Mouse (Mus musculus): ENCODE results near the gene Acot11. TPM values are rescaled to one million over a fixed set of nuclear protein-coding genes. Genes with fewer than 3 reads are reported as not detected.

Gene Acot11
- polyA plus RNA-seq (2015; fragmentation: Nextera tagmentation; extraction: Ambion mirVana): 0.93 and 0.96 TPM in 2 replicates

DNA sequence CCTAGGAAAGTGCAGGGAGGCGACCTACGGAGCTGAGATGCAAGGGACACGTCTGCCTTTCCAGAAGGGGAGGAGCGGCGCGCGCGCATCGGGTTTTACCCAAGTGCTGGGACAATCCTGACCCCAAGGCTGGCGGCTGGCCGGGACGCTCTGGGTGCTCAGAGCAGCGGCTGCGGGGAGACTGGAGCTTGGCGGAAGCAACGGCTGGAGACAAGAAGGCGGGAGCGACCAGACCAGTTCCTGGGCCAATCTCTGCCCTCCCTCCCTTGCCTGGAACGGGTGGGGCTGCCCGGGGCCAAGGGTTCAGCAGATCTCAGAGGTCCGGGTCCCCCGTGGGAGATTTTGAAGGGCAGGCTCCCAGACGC, at the start of gene Acot11:
TSS of gene Acot11 (minus strand) at position 89 of the 365 bp plus-strand sequence.
- Histone ChIP-seq H3K27me3 (replicated peaks; ENCODE audit: insufficient read depth, low read length) (no peaks in the 10 kb centered on the region), H3K36me3 (ENCODE audit: insufficient read depth, low read length) (no peaks in the 10 kb centered on the region), H3K27ac (ENCODE audit: low read length) (no peak within 1 kb of the TSS), H3K4me1 (ENCODE audit: insufficient read depth, low read depth, low read length) (0 out of 2 replicates have a peak, but pooled peaks cover 3% of the 10 kb centered on the region), H3K4me2 (replicated peaks; ENCODE audit: low read depth, low read length) (peak within 1 kb of the TSS; percentile 37), H3K4me3 (ENCODE audit: low read depth, low read length) (0 out of 2 replicates have a peak within 1 kb of the TSS, but pooled peaks have one; percentile 19), H3K9me3 (ENCODE audit: low read length) (no peaks in the 10 kb centered on the region), H3K9ac (replicated peaks; ENCODE audit: low read depth) (peak within 1 kb of the TSS; percentile 20; the same call in 1 of the 2 replicates)
- 3% methylated on average over 23 of the region's 23 CpGs for WGBS
- no peak for TF ChIP-seq EP300 (IDR thresholded peaks at IDR 0.05)
- ATAC-seq (peak; percentile 81), DNase-seq (ENCODE audit: low spot score) (peak; percentile 77)

DNA sequence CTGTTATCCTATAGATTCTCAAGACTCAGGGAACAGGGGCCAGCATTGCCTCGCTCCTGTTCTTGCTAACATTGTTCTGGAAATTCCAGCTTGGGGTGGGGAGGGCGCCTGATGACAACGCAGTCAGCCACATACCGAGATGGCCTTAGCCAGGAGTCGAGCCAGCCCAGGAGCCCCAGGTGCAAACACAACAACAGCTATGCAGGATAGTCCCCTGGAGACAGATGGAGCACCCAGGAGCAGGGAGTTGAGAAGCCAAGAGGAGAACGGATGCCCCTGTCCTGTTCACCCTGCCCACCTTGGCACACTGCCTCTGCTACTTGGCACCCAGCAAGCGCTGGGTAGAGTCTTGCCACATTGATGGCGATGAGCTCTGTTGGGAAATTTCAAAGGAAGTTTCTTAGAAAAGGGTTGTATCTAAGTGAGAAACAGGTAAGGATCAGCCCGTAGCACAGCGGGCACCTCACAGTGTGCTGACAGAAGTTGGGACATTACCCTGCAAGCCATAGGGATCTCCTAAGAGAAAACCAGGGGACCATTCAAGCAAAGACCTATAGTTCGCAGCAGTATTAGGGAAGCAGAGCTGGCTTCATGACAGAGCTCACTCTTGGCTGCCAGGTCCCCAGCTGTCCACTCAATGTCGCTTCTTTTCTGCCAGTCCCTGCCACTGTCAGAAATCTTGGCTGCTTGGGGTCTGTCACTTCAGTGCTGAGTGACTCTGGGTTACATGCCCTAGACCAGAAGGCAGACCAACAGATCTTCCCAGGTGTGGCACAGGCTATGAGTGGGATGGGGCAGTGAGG, 43.7 kb upstream of the Acot11 start:
- 23% methylated on average over 12 of the region's 12 CpGs for WGBS
- Histone ChIP-seq H3K36me3 (ENCODE audit: insufficient read depth, low read length) (no peaks in the 10 kb centered on the region), H3K9ac (replicated peaks; ENCODE audit: low read depth) (no peak overlapping the region), H3K4me2 (replicated peaks; ENCODE audit: low read depth, low read length) (peak overlapping the region; percentile 52), H3K9me3 (ENCODE audit: low read length) (no peaks in the 10 kb centered on the region), H3K4me3 (ENCODE audit: low read depth, low read length) (no peak overlapping the region), H3K4me1 (ENCODE audit: insufficient read depth, low read depth, low read length) (peaks cover 12% of the 10 kb centered on the region; the same call in 1 of the 2 replicates), H3K27me3 (replicated peaks; ENCODE audit: insufficient read depth, low read length) (no peaks in the 10 kb centered on the region), H3K27ac (ENCODE audit: low read length) (peak overlapping the region; percentile 95)
- no peak for TF ChIP-seq CTCF (IDR thresholded peaks at IDR 0.05)
- TF ChIP-seq EP300 (IDR thresholded peaks at IDR 0.05): no peak; the same call in 1 of the 2 replicates
- peak; percentile 77 for ATAC-seq
- DNase-seq (ENCODE audit: low spot score): no peak

DNA sequence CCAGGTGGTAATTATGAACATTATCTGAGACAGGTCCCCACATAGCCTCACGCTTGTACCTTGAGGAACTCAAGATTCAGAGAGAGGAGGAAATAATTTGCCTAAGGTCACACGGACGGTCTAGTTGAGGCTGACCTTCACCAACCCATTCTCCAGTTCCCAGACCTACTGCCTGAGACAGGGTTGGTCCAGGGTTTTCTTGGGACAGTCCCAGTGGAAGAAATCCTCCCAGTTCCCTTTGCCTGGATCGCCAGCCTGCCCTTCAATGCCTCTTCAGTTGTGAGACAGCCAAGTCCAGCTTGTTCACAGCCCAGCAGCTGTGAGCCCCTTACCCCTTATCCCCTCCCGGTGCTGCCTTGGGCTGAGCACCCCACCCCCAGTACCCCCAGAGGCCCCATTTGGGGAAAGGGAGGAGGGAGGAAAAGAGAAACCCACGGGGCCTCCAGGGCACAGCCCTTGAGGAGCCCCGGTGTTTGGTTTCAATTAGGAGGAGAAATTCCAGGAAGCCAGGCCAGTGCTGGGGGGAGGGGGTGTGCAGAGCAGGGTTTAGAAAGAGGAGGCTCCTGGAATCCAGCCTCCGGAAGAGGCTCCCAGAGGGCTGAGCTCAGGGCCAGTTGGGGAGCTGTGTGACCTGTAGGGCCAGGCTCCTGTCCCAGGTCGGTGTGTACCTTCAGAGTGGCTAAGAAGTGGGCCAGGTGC, 42.9 kb upstream of the Acot11 start:
- DNase-seq (ENCODE audit: low spot score) (peak; percentile 92), ATAC-seq (peak; percentile 95)
- Histone ChIP-seq H3K9ac (replicated peaks; ENCODE audit: low read depth) (peak overlapping the region; percentile 39; the same call in 1 of the 2 replicates), H3K4me3 (ENCODE audit: low read depth, low read length) (no peak overlapping the region; the same call in 1 of the 2 replicates), H3K4me2 (replicated peaks; ENCODE audit: low read depth, low read length) (peak overlapping the region; percentile 52), H3K36me3 (ENCODE audit: insufficient read depth, low read length) (no peaks in the 10 kb centered on the region), H3K27ac (ENCODE audit: low read length) (peak overlapping the region; percentile 95), H3K9me3 (ENCODE audit: low read length) (no peaks in the 10 kb centered on the region), H3K4me1 (ENCODE audit: insufficient read depth, low read depth, low read length) (peaks cover 12% of the 10 kb centered on the region; the same call in 1 of the 2 replicates), H3K27me3 (replicated peaks; ENCODE audit: insufficient read depth, low read length) (no peaks in the 10 kb centered on the region)
- TF ChIP-seq EP300 (IDR thresholded peaks at IDR 0.05) (peak; percentile 50), CTCF (IDR thresholded peaks at IDR 0.05) (peak; percentile 10; the same call in 1 of the 2 replicates)
- WGBS: 7% methylated on average over 9 of the region's 9 CpGs

DNA sequence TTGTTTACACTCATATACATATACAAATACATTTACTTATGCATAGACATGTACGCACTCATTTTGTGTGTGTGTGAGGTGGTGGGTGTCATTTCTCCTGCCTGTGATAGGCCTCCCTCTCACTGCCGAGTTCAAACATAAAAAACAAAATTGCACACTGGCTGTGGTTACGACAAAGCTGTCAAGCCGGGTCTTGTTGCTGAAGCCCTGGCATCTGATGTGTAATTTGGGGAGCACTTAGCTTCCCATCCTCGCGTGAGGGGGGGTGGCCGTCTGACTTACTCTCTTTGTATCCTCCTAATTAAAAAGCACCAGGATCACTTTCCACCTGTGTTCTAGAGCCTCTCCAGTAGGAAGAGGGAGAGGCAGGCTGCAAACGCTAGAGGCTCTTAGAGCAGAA, 37.8 kb upstream of the Acot11 start:
- Histone ChIP-seq H3K27ac (ENCODE audit: low read length) (no peak overlapping the region), H3K9ac (replicated peaks; ENCODE audit: low read depth) (no peak overlapping the region), H3K4me1 (ENCODE audit: insufficient read depth, low read depth, low read length) (peaks cover 18% of the 10 kb centered on the region; the same call in 1 of the 2 replicates), H3K4me3 (ENCODE audit: low read depth, low read length) (no peak overlapping the region), H3K4me2 (replicated peaks; ENCODE audit: low read depth, low read length) (no peak overlapping the region), H3K36me3 (ENCODE audit: insufficient read depth, low read length) (no peaks in the 10 kb centered on the region), H3K9me3 (ENCODE audit: low read length) (no peaks in the 10 kb centered on the region), H3K27me3 (replicated peaks; ENCODE audit: insufficient read depth, low read length) (no peaks in the 10 kb centered on the region)
- WGBS: 53% methylated on average over 8 of the region's 8 CpGs
- ATAC-seq: no peak
- TF ChIP-seq EP300 (IDR thresholded peaks at IDR 0.05): no peak
- no peak for TF ChIP-seq CTCF (IDR thresholded peaks at IDR 0.05)
- no peak for DNase-seq (ENCODE audit: low spot score)

DNA sequence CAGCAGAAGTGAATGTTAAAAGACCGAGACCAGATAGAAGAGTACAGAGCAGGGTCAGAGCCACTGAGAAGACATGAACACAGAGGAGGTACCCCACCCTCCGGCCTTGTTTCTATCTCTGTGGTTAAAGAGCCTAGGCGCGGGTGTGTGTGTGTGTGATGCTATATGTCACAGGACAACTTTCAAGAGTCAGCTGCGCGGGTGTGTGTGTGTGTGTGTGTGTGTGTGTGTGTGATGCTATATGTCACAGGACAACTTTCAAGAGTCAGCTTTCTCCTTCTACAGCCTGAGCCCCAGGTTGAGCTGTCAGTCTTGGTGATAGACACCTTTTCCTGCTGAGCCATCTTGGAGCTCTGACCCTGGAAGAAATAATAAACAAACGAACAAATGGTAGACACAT, 37.1 kb upstream of the Acot11 start:
- DNase-seq (ENCODE audit: low spot score): no peak
- H3K27ac ChIP-seq (ENCODE audit: low read length): no peak overlapping the region
- H3K27me3 ChIP-seq (replicated peaks; ENCODE audit: insufficient read depth, low read length): no peaks in the 10 kb centered on the region
- peaks cover 13% of the 10 kb centered on the region; the same call in 1 of the 2 replicates for H3K4me1 ChIP-seq (ENCODE audit: insufficient read depth, low read depth, low read length)
- H3K36me3 ChIP-seq (ENCODE audit: insufficient read depth, low read length): no peaks in the 10 kb centered on the region
- no peaks in the 10 kb centered on the region for H3K9me3 ChIP-seq (ENCODE audit: low read length)
- TF ChIP-seq CTCF (IDR thresholded peaks at IDR 0.05) (no peak), EP300 (IDR thresholded peaks at IDR 0.05) (no peak)
- no peak for ATAC-seq
- H3K4me3 ChIP-seq (ENCODE audit: low read depth, low read length): no peak overlapping the region
- 52% methylated on average over 7 of the region's 7 CpGs for WGBS
- H3K4me2 ChIP-seq (replicated peaks; ENCODE audit: low read depth, low read length): no peak overlapping the region
- H3K9ac ChIP-seq (replicated peaks; ENCODE audit: low read depth): no peak overlapping the region

DNA sequence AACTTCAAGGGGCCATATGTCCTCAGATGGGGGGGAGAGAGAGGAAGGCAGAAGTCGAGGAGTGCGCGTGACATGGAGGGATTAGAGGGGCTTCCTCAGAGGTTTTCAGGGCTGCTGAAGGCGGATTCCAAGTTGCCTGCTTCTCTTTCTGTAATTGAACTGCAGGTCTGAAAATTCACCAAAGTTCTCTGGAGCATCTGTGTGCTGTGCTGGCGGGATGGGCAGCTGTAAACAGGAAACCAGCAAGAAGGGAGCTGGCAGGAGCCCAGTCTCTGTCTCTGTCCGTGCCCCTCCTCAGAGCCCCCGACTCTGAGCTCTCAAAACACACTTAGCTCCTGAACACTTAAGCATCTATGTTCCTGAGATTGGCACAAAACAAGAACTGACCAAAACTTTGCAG, 36.5 kb upstream of the Acot11 start:
- no peak for TF ChIP-seq CTCF (IDR thresholded peaks at IDR 0.05)
- TF ChIP-seq EP300 (IDR thresholded peaks at IDR 0.05): no peak
- no peaks in the 10 kb centered on the region for H3K27me3 ChIP-seq (replicated peaks; ENCODE audit: insufficient read depth, low read length)
- no peak overlapping the region for H3K9ac ChIP-seq (replicated peaks; ENCODE audit: low read depth)
- WGBS: 22% methylated on average over 7 of the region's 7 CpGs
- H3K36me3 ChIP-seq (ENCODE audit: insufficient read depth, low read length): no peaks in the 10 kb centered on the region
- no peak for ATAC-seq
- H3K4me1 ChIP-seq (ENCODE audit: insufficient read depth, low read depth, low read length): peaks cover 13% of the 10 kb centered on the region; the same call in 1 of the 2 replicates
- DNase-seq (ENCODE audit: low spot score): no peak
- H3K4me3 ChIP-seq (ENCODE audit: low read depth, low read length): no peak overlapping the region
- 0 out of 2 replicates have a peak overlapping the region, but pooled peaks have one; percentile 6 for H3K27ac ChIP-seq (ENCODE audit: low read length)
- H3K4me2 ChIP-seq (replicated peaks; ENCODE audit: low read depth, low read length): no peak overlapping the region
- no peaks in the 10 kb centered on the region for H3K9me3 ChIP-seq (ENCODE audit: low read length)

All from lung, postnatal 0 days (tissue).